Mouse (Mus musculus) thymus, adult 18-20 months (tissue): ENCODE measurements around the gene Fgfr2.

ENCODE experiments used
- DNase-seq, 2 experiments: peaks; one replicate each; pipeline ENCODE4 v3.0.0; 2022; ENCODE audit warnings: mixed read lengths in 2 of 2

The Fgfr2 gene

GRCm38 (mm10) chr7:132711579-132711978 is 411.6 kb downstream of the Fgfr2 start:
- DNase-seq, result no peak

- DNase-seq, result no peak
Measured at GRCm38 (mm10) chr7:132705130-132705529, 418.0 kb downstream of the Fgfr2 start.

- DNase-seq, result no peak
Measured at GRCm38 (mm10) chr7:132704310-132704875, 418.8 kb downstream of the Fgfr2 start.

GRCm38 (mm10) chr7:132703515-132704309 is 419.4 kb downstream of the Fgfr2 start:
- DNase-seq, result no peak

GRCm38 (mm10) chr7:132702492-132703070 is 420.6 kb downstream of the Fgfr2 start:
- DNase-seq, result no peak

GRCm38 (mm10) chr7:132702024-132702423 is 421.1 kb downstream of the Fgfr2 start:
- no peak for DNase-seq

- no peak for DNase-seq
Measured at GRCm38 (mm10) chr7:132701412-132701811, 421.7 kb downstream of the Fgfr2 start.

GRCm38 (mm10) chr7:132700107-132700506 is 423.0 kb downstream of the Fgfr2 start:
- no peak for DNase-seq

GRCm38 (mm10) chr7:132699639-132700038 is 423.5 kb downstream of the Fgfr2 start:
- DNase-seq, result no peak

- no peak for DNase-seq
Measured at GRCm38 (mm10) chr7:132699165-132699564, 424.0 kb downstream of the Fgfr2 start.

GRCm38 (mm10) chr7:132698737-132699136 is 424.4 kb downstream of the Fgfr2 start:
- no peak for DNase-seq

- no peak for DNase-seq
Measured at GRCm38 (mm10) chr7:132697258-132697796, 425.8 kb downstream of the Fgfr2 start.

GRCm38 (mm10) chr7:132693561-132693960 is 429.6 kb downstream of the Fgfr2 start:
- no peak for DNase-seq

GRCm38 (mm10) chr7:132692719-132693118 is 430.4 kb downstream of the Fgfr2 start:
- DNase-seq, result no peak

- no peak for DNase-seq
Measured at GRCm38 (mm10) chr7:132690716-132691472, 432.3 kb downstream of the Fgfr2 start.

- no peak for DNase-seq
Measured at GRCm38 (mm10) chr7:132689722-132690121, 433.4 kb downstream of the Fgfr2 start.

GRCm38 (mm10) chr7:132688721-132689120 is 434.4 kb downstream of the Fgfr2 start:
- DNase-seq, result no peak

GRCm38 (mm10) chr7:132687897-132688296 is 435.3 kb downstream of the Fgfr2 start:
- no peak for DNase-seq

- DNase-seq, result no peak
Measured at GRCm38 (mm10) chr7:132686515-132686914, 436.6 kb downstream of the Fgfr2 start.

- DNase-seq, result no peak
Measured at GRCm38 (mm10) chr7:132683923-132684322, 439.2 kb downstream of the Fgfr2 start.

GRCm38 (mm10) chr7:132682901-132683300 is 440.2 kb downstream of the Fgfr2 start:
- no peak for DNase-seq

- DNase-seq, result no peak
Measured at GRCm38 (mm10) chr7:132682336-132682735, 440.8 kb downstream of the Fgfr2 start.

- DNase-seq, result no peak
Measured at GRCm38 (mm10) chr7:132681831-132682230, 441.3 kb downstream of the Fgfr2 start.
